Mouse (Mus musculus) ES-Bruce4 (cell line): ENCODE measurements around the gene Cdh23. TPM values are rescaled to one million over a fixed set of nuclear protein-coding genes. Genes with fewer than 3 reads are reported as not detected.
"Not testable (repeated sequence)": the region's sequence is repeated elsewhere in the genome, so short reads cannot be mapped to it uniquely, and the experiment has no call there.

Experiments used
- H3K27ac ChIP-seq: 2 replicates; pipeline ENCODE4 v1.5.1; 2012; ENCODE audit warnings: low read length, inconsistent platforms; ENCODE audit not compliant: insufficient read depth
- H3K27me3 ChIP-seq: 2 replicates; pipeline ENCODE4 v1.6.1; 2012; ENCODE audit warnings: mild to moderate bottlenecking, low read length, inconsistent platforms; ENCODE audit not compliant: control insufficient read depth, poor library complexity, insufficient read depth, severe bottlenecking
- H3K36me3 ChIP-seq: 2 replicates; pipeline ENCODE4 v1.6.1; 2012; ENCODE audit warnings: inconsistent platforms, mild to moderate bottlenecking, low read length, moderate library complexity; ENCODE audit not compliant: control insufficient read depth, poor library complexity, insufficient read depth, severe bottlenecking
- H3K4me1 ChIP-seq: one replicate; pipeline ENCODE4 v1.8.1; 2011; ENCODE audit warnings: low read length; ENCODE audit not compliant: control insufficient read depth, insufficient read depth
- H3K4me3 ChIP-seq: 2 replicates; pipeline ENCODE4 v1.5.1; 2011; ENCODE audit warnings: low read depth, mild to moderate bottlenecking, low read length
- H3K9ac ChIP-seq: 2 replicates; pipeline ENCODE4 v1.6.1; 2012; ENCODE audit warnings: low read depth, mild to moderate bottlenecking, inconsistent platforms; ENCODE audit not compliant: poor library complexity, severe bottlenecking
- H3K9me3 ChIP-seq: replicated peaks from 2 replicates; pipeline ENCODE4 v1.6.1; 2012; ENCODE audit warnings: mild to moderate bottlenecking, low read length, inconsistent platforms; ENCODE audit not compliant: control insufficient read depth, poor library complexity, insufficient read depth, severe bottlenecking
- CTCF ChIP-seq: IDR thresholded peaks from one replicate; pipeline ENCODE4 v1.8.1; 2011; ENCODE audit warnings: low read depth, low read length
- EP300 ChIP-seq: IDR thresholded peaks from 2 replicates; pipeline ENCODE4 v1.6.1; 2011; ENCODE audit warnings: low read depth, low read length; ENCODE audit not compliant: insufficient read depth
- POLR2A ChIP-seq: IDR thresholded peaks from one replicate; pipeline ENCODE4 v1.8.1; 2011; ENCODE audit warnings: low read length; ENCODE audit not compliant: insufficient read depth
- polyA plus RNA-seq: library from polyadenylated mRNA; stranded (reverse); fragments of >200 nt; gene quantifications from 2 replicates; pipeline ENCODE4 v1.2.4, GENCODE M21; 2011; ENCODE audit warnings: low read depth; ENCODE audit not compliant: missing spikeins, insufficient read depth, insufficient read length

Cdh23 gene
- polyA plus RNA-seq, 1 experiment = 0.33 TPM

- Histone ChIP-seq H3K4me1 (peaks cover 16% of the 10 kb centered on the region), H3K27me3 (no peaks in the 10 kb centered on the region), H3K4me3 (no peak overlapping the region), H3K27ac (no peak overlapping the region), H3K9ac (no peak overlapping the region), H3K36me3 (no peaks in the 10 kb centered on the region), H3K9me3 (peaks cover 10% of the 10 kb centered on the region; the same call in 1 of the 2 replicates)
- TF ChIP-seq EP300 (no peak), CTCF (no peak), POLR2A (no peak)
These were observed 24.2 kb upstream of the Cdh23 start for GRCm38 (mm10) chr10:60720461-60720860.

GRCm38 (mm10) chr10:60718491-60718890 is 22.2 kb upstream of the Cdh23 start:
- Histone ChIP-seq H3K27ac (no peak overlapping the region), H3K9ac (no peak overlapping the region), H3K27me3 (no peaks in the 10 kb centered on the region), H3K4me3 (no peak overlapping the region), H3K36me3 (no peaks in the 10 kb centered on the region), H3K4me1 (no peaks in the 10 kb centered on the region), H3K9me3 (peaks cover 21% of the 10 kb centered on the region)
- no peak for TF ChIP-seq CTCF
- no peak for TF ChIP-seq POLR2A
- no peak for TF ChIP-seq EP300

GRCm38 (mm10) chr10:60716449-60716848 is 20.2 kb upstream of the Cdh23 start:
- Histone ChIP-seq H3K27me3 (no peaks in the 10 kb centered on the region), H3K36me3 (no peaks in the 10 kb centered on the region), H3K9me3 (peaks cover 30% of the 10 kb centered on the region), H3K4me3 (no peak overlapping the region), H3K4me1 (no peaks in the 10 kb centered on the region), H3K9ac (no peak overlapping the region), H3K27ac (no peak overlapping the region)
- TF ChIP-seq POLR2A (no peak), CTCF (no peak), EP300 (no peak)

DNA sequence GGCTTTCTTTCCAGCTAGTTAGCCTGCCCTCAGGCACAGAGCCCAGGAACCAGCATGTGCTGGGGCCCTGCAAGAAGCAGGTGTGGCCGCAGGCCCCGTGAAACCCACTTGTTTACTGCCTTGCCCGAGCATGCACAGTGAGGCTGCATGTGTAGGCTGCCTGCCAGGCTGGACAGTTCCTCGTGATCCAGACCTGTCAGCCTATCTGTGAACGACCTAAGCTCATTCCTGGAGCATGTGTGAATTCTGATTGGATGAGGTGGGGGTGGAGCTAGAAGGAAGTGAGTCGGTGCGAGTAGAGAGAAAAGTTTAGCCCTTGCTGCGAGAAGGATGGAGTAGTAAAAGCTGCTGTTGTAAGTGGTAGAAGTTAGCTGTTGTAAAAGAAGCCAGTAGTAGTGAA is 16.0 kb upstream of the Cdh23 start:
- not testable (repeated sequence) for H3K9ac ChIP-seq, H3K36me3 ChIP-seq, H3K4me3 ChIP-seq, H3K4me1 ChIP-seq, H3K27me3 ChIP-seq, H3K27ac ChIP-seq
- peaks cover 23% of the 10 kb centered on the region for H3K9me3 ChIP-seq

GRCm38 (mm10) chr10:60708837-60709236 is 12.5 kb upstream of the Cdh23 start:
- H3K4me3 ChIP-seq = no peak overlapping the region
- no peaks in the 10 kb centered on the region for H3K4me1 ChIP-seq
- H3K36me3 ChIP-seq = no peaks in the 10 kb centered on the region
- no peak overlapping the region for H3K27ac ChIP-seq
- no peak overlapping the region for H3K9ac ChIP-seq
- peaks cover 10% of the 10 kb centered on the region for H3K9me3 ChIP-seq
- TF ChIP-seq EP300 (no peak), CTCF (no peak), POLR2A (no peak)
- no peaks in the 10 kb centered on the region for H3K27me3 ChIP-seq

DNA sequence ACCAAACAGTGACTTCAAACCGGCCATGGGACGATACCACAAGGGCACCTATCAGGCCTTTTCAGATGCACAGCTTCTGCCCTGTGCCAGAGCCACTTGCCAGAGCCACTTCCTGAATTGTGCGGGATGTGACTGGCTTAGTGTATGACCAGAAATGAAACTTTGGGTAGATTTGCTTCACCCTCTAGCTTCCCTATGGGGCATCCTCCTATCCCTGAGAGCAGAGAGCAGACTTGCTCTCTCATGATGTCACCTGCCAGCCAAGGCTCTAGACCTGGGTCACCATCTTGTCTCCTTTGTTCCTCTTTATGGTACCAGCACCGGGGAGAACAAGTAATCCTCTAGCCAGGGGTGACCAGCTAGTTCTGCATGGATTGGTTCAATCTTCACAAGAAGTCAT is 10.0 kb upstream of the Cdh23 start:
- Histone ChIP-seq H3K27ac (no peak overlapping the region), H3K4me3 (no peak overlapping the region), H3K9me3 (no peaks in the 10 kb centered on the region; the same call in 1 of the 2 replicates), H3K36me3 (no peaks in the 10 kb centered on the region), H3K4me1 (no peaks in the 10 kb centered on the region), H3K9ac (no peak overlapping the region), H3K27me3 (no peaks in the 10 kb centered on the region)
- TF ChIP-seq CTCF = no peak
